Mouse (Mus musculus) ovary, postnatal 10 days (tissue): Measurements from ENCODE around the gene Gm17728.
"Not testable (repeated sequence)": the region's sequence is repeated elsewhere in the genome, so short reads cannot be mapped to it uniquely, and the experiment has no call there.

Experiments used
- DNase-seq: peaks from one replicate; pipeline ENCODE4 v3.0.0; 2022; ENCODE audit warnings: low spot score

The Gm17728 gene

DNA sequence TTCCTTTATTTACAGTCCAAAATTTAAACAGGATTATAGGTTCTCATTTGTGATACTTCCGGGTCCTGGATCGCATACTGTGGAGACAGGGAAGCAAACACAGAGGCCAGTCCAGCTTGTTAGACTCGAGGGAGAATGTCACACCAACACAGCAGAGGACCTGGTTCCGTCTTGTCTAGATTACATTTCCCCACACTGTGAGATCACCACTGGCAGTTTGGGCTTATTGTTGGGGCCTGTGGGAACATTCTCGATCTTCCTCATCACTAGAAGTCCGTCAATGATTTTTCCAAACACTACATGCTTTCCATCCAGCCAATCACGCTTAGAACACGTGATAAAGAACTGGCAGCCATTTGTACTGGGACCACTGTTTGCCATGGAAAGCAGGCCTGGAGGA lies at the start of gene Gm17728:
Gene Gm17728 (plus strand): TSS at position 301 of the 400 bp plus-strand sequence.
- not testable (repeated sequence) for DNase-seq

- DNase-seq, result no peak
Measured at GRCm38 (mm10) chr17:9397493-9397892, 24.4 kb upstream of the Gm17728 start.

GRCm38 (mm10) chr17:9398551-9398950 lies 23.3 kb upstream of the Gm17728 start:
- DNase-seq, result no peak

DNA sequence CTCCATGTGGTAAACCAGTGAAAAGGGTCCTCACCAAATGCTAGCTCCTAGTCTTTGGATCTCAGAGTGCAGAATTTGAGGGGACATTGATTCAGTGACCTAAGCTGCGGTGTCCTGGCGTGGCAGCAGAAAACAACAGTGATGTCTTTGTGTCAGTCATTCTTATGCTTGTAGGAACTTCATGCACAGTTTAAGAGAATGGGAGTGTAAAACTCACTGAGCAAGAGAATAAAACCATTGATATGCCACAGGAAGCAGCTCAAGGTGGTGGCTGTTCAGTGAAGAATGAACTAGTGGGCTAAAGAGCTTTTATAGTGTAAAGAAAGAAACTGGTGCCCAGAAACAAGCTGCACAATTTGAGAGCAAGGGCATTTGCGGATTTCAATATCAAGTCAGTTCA lies 17.9 kb upstream of the Gm17728 start:
- DNase-seq, result no peak

GRCm38 (mm10) chr17:9407640-9408039 lies 14.2 kb upstream of the Gm17728 start:
- DNase-seq, result no peak

- no peak for DNase-seq
Measured at GRCm38 (mm10) chr17:9419016-9419415, 2.8 kb upstream of the Gm17728 start.

DNA sequence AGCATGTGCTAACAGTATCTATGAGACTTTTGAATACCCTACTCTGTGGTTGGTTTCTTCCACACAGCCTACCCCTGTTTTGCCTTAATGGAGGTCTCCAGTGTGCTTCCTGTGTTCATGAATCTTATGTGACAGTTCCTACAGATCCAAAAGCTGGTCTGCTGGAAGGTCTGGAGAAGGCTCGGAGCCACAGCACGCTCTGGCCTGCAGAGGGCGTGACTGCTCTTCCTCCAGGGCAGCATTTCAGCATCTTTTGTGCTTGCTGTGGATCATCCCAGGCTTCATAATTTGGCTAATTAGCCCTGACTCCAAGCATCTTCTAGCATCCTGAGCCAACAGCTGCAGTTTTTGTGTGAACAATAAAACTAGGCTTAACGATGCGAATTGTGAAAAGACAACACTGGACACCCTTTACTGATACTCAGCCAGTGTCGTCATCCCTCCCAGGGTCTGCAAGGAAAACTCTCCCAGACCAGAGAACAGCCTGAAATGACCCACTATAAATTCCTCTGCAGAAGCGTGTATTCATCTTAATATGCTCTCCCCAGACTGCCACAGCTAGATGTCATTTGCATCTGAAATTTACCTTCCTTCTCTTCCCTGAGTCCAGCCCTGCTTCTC lies 6.6 kb downstream of the Gm17728 start:
- no peak for DNase-seq

- no peak for DNase-seq
Measured at GRCm38 (mm10) chr17:9439997-9440655, 18.3 kb downstream of the Gm17728 start.

DNA sequence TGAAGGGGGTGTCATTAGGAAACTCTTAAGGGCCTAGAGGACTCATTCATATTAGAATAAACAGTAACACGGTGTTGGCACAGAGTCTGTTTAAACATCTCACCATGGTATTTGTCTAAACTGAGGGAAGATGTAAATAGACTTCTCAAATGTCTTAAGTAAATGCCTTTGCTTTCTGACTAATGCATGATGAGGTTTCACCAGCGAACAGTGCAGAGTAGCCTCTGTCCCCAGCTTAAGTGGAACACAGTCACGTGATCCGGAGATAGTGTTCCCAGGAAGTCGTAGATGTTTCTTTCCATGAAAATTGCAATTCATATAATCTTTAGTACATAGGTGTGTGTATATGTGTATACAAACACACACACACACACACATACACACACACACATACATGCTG lies 34.5 kb downstream of the Gm17728 start:
- DNase-seq, result no peak

- DNase-seq, result no peak
Measured at GRCm38 (mm10) chr17:9460904-9461303, 39.0 kb downstream of the Gm17728 start.
